Mouse (Mus musculus) T-helper 1 cell (primary cell): Measurements from ENCODE around the gene Zfp113.

ENCODE experiments used
- in situ Hi-C: fragments of 300-600 bp; cut with MboI, MseI; formaldehyde crosslinking; loops from one replicate; pipeline ENCODE4 v1.15.1; 2025; ENCODE audit warnings: high pct_unique_total_duplicates

The Zfp113 gene

GRCm38 (mm10) chr5:138155443-138155976 lies at the start of gene Zfp113:
Gene Zfp113 (minus strand): TSS chr5:138155744.
- in situ Hi-C loops, result loop anchor here (25.0 kb wide), 1 partner anchor 843 kb away; the partner anchor contains the start of genes Srrt and Trip6

- in situ Hi-C loops, result no loop called here
These were observed 46.5 kb upstream of the Zfp113 start for GRCm38 (mm10) chr5:138202086-138202485.

- in situ Hi-C loops, result no loop called here
These were observed 44.0 kb upstream of the Zfp113 start for GRCm38 (mm10) chr5:138199576-138199975.

DNA sequence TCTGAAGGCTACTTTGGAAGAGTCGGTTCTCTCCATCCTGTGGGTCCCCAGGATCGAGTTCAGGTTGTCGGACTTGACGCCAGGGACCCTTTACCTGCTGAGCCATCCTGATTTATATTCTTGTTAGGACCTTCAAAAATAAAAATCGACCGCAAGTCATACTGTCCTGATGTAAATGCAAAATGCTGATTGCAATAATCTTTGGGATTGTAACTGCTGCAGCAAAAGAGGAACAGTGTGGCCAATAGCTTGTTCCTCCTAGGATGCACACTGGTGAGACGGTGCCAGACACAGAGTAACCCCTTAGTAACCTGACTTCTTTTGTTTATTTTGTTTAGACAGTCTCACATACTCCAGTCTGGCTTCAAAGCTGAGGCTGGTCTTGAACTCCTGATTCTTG lies 39.9 kb upstream of the Zfp113 start:
- in situ Hi-C loops, result no loop called here

DNA sequence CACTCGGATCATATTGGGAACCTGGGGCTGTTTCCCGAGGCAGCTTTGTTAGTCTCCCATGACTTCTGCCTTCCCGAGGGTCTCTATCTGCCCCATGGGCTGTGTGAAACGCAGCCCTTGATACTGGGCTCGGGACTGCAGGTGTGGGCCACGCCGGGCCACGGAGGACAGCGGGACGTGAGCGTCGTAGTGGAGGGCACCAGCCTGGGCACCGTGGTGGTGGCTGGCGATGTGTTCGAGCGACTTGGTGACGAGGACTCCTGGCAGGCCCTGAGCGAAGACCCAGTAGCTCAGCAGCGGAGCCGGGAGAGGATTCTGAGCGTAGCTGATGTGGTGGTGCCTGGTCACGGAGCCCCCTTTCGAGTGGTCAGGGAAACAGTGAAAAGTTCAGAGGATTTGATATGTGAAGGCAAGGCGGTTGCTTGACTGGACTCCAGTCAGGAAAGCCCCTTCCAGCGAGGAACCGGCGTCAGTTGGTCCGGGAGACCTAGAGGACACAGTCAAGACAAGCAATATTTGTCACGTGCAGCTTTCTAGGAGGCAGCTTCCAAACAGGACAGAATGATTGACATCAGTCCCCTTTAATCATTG lies 39.3 kb upstream of the Zfp113 start:
- in situ Hi-C loops, result loop anchor here (5.0 kb wide), 1 partner anchor 82 kb away; the partner anchor contains the start of gene Gm43720

- in situ Hi-C loops, result loop anchor here (5.0 kb wide), 1 partner anchor 83 kb away; the partner anchor contains the start of gene Gm43720
These were observed 38.5 kb upstream of the Zfp113 start, which contains the start of gene Mblac1 for GRCm38 (mm10) chr5:138193771-138194727. Gene Mblac1 (plus strand): TSS chr5:138194314.

DNA sequence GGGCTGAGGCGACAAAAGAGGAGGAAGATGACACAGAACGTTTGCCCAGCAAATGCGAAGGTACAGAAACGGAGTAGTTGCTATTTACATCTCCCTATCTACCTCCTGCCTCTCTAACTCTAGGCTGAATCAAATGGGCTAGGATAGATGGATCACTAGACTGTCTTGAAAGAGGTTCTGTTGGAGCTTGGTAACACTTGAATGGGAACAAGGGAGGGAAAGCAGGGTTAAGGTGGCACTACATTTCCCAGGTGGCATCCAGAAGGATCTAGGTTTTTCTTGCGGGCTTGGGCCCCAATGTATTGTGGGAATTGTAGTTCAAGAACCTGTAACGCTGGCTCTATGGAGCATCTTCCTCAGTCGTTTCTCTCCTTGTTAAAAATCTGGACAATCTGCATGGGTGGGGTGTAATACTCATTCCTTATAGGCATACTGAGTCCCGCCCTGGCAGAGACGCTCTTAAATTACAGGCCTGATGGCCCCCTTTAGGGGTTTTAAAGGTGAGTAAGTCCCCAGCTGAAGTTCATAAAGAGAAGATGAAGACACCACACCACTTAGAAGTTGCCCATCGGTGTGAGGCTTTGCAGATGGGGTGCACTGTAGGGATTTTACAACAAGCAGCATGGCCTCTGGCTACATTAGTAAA lies 32.2 kb upstream of the Zfp113 start:
- in situ Hi-C loops, result no loop called here

DNA sequence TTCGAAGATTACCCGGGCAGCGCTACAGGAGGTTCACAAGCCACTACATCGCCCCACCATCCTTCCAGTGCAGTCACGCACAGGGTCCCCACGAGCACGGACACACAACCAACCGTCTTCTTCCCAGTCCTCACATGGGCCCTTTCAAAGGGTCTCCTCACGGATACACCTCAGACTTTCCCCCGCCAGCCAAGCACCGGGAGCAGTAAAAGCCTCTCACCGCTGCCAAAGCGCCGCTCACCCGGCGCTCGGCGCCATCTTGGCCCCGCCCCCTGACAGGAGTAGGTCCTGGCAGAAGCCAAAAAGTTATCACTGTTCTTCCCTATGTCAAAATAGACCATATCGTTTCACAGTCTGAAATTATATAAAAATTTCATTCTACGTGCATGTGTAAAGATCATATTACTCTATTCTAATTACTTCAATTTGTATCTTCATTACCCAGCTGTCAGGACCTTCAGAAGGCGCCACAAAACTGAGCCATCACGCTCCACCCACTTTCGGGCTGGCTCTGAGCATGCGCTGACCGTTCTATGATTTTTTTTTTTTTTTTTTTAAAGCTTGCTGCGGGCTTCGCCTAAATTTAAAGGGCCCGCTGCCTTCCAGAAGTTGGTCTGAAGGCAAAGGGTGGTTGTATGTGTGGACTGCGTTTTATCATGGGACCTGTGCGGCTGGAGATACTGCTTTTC lies 31.6 kb upstream of the Zfp113 start, which contains the start of the genes Taf6 and Cnpy4:
Gene Taf6, minus strand, starts transcription at position 502 of the 689 bp plus-strand sequence.
Gene Cnpy4, plus strand, starts transcription at position 536 of the 689 bp plus-strand sequence.
- in situ Hi-C loops, result no loop called here

DNA sequence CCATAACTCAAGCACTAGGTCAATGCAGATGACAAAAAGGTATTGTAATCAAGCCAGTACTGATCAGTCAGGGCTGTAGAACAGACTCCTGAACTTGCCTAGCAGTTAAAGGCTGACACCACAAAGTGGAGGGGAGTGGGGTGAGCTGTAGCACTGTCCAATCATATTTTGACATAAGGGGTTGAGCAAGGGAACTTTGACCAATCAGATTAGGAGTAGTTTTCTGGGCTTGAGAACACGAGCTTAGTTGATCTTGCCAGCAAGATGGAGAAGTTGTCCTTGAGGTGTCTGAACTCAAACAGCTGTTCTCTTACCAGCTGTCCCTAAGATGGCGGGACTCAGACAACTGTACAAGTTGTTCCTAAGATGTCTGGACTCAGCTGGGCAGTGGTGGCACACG lies 17.7 kb upstream of the Zfp113 start:
- in situ Hi-C loops, result loop anchor here (10.0 to 25.0 kb wide), 2 partner anchors 638 to 861 kb away; partner anchors contain the start of genes Epo, Gnb2, Srrt and Trip6

- in situ Hi-C loops, result loop anchor here (10.0 to 25.0 kb wide), 2 partner anchors 637 to 860 kb away; partner anchors contain the start of genes Epo, Gnb2, Srrt and Trip6
These were observed 16.3 kb upstream of the Zfp113 start, which contains the start of the genes Ap4m1 and Mcm7 for GRCm38 (mm10) chr5:138171695-138172491. Gene Ap4m1 (plus strand): TSS chr5:138172002. Gene Mcm7 (minus strand): TSS chr5:138172422.

DNA sequence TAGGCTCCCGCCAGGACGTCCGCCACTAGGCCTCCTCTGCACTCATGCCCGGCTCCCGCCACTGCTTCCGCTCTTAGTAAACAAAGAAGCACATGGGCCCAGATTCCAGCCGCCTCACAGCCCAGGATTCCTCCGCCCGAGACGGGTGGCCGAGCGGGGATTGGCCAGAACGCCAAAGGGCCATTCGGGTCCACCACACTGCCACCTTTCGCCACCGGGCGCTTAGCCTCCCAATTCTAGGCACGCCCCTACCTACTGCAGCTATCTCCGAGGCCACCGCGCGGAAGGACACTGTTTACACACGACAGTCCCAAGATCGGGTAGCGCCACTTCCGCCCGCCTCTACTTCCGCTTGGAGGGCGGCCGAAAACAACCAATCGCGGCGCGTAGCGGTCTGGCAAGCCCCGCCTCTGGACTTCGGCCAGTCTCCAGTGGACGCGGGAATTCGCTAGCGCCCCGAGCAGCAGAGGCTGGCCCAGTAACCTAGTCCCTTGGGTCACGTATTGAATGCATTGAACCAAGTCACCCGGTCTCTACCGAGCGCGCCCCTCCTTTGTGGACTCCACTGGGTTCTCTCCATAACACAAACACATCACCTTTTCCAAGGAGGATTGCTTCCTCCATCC lies 15.5 kb upstream of the Zfp113 start:
- in situ Hi-C loops, result loop anchor here (10.0 to 25.0 kb wide), 2 partner anchors 636 to 859 kb away; partner anchors contain the start of genes Epo, Gnb2, Srrt and Trip6

- in situ Hi-C loops, result loop anchor here (25.0 kb wide), 1 partner anchor 853 kb away; the partner anchor contains the start of genes Srrt and Trip6
These were observed 10.1 kb upstream of the Zfp113 start for GRCm38 (mm10) chr5:138165594-138165993.

DNA sequence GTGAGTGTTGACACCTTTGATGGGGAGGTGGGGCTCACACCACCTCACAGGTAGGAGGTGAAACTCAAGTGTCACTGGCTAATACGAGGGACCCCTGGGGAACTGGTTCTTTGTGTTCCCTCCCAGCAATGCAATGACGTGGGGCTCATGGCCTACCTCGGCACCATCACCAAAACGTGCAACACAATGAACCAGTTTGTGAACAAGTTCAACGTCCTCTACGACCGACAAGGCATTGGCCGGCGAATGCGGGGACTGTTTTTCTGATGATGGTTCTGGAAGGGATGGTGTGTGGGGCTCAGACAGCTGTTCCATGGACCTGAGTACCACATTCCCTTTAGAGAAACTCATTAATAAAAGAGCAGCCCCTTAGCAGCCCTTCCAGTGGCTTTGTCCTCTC lies 8.1 kb upstream of the Zfp113 start:
- in situ Hi-C loops, result loop anchor here (5.0 to 25.0 kb wide), 2 partner anchors 851 to 1319 kb away; partner anchors contain the start of genes Srrt, Trip6 and Zfand2a

DNA sequence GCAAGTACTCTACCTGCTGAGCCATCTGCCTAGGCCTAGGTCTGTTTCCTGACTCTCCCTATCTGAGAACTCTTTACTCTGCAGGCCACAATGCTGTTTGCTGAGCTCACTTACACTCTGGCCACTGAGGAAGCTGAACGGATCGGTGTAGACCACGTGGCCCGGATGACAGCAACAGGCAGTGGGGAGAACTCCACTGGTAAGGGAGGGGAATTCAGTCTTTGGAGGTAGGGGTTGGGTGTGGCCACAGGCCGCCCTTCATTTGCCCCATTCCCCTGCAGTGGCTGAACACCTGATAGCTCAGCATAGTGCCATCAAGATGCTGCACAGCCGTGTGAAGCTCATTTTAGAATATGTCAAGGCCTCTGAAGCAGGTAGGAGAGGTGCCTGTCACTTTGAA lies 7.5 kb upstream of the Zfp113 start:
- in situ Hi-C loops, result loop anchor here (5.0 to 25.0 kb wide), 2 partner anchors 851 to 1319 kb away; partner anchors contain the start of genes Srrt, Trip6 and Zfand2a

DNA sequence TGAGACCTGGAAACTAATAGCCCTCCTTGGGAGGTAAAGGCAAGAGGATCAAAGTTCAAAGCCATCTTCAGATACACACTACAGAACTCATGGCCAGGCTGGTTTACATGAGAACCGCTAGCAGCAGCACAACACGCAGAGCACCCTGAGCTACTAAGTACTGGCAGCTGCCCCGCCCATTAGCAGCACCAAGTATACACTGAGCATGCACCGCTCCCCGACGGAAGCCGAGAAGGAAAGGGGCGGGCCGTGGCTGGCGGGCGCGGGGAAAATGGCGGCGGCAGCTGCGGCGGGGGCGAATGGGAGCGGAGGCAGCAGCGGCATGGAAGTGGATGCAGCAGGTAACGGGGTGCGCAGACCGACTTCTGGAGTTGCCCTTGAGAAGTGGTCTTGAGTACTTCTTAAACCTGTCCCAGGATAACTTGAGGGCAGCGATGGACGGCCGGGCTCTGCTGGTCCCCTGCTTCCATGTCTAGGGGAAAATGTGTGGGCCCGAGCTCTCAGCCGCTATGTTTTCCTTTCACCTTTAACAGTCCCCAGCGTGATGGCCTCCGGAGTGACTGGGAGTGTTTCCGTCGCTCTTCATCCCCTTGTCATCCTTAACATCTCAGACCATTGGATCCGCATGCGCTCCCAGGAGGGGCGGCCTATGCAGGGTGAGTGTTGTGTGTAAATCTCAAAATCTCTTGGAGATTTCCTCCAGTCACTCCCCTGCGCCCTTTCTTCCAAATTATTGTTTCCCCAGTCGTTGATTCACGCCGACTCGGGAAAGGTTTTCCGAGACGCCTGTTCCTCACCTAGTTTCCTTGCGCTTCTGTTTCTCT lies 5.5 kb upstream of the Zfp113 start, which contains the start of gene Cops6:
Gene Cops6, plus strand, starts transcription at position 230 of the 824 bp plus-strand sequence.
- in situ Hi-C loops, result loop anchor here (5.0 to 25.0 kb wide), 2 partner anchors 849 to 1321 kb away; partner anchors contain the start of genes Srrt, Trip6 and Zfand2a

DNA sequence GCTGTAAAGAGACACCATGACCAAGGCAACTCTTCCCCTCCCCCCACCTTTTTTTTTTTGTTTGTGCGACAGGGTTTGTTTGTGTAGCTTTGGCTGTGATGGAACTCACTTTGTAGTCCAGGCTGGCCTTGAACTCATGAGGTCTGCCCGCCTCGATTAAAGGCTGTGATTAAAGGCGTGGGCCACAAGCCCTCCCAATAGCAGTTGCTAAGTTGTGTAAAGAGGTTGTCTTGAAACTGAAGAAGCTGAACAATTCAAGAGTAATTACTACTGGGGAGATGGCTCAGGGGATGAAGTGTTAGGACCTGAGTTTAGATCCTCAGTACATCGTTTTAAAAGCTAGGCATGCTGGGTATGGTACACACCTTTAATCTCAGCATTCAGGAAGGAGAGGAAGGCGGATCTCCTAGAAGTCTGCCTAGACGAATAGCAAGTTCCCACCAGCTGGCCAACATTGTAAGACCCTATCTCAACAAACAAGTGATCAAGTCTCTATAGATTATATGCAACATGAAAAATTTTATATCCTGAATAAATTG lies 4.7 kb upstream of the Zfp113 start:
- in situ Hi-C loops, result loop anchor here (5.0 to 25.0 kb wide), 2 partner anchors 848 to 1322 kb away; partner anchors contain the start of genes Srrt, Trip6 and Zfand2a

DNA sequence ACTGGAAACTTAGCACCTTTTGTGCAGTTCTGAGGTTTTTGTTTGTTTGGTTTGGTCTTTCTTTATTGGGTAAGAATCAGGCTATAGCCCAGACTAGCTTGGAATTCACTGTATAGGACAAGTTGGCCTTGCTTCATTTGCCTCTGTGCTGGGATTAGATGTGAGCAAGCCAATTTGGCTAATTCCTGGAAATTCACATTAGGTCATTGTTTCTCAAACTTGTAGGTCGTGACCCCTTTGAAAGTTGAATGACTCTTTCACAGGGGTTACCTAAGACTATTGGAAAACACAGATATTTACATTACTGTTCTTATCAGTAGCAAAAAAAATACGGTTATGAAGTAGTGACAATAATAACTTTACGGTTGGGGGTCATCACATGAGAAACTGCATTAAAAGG lies 1.2 kb downstream of the Zfp113 start:
- in situ Hi-C loops, result loop anchor here (25.0 kb wide), 1 partner anchor 842 kb away; the partner anchor contains the start of genes Srrt and Trip6
